In the genomic region with DNA sequence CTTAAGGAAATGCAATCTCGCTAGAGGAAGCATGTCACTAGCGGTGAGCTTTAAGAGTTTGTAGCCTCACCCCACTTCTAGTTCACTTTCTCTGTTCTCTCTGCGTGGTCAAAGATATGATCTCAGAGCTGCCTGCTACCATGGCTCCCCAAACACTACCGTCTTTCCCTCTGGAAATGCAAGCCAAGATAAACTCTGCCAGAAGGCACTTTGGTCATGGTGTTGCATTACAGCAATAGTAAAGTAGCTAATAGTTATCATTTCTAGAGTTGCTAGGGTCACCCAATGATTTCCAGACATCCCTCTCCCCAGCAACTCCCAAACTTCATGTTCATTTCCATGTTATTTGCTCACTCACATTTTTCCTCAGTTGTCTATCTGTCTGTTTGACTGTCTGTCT, we compare ENCODE assay signal across 15 mouse cellular contexts.
"Had no signal": no experiment of that assay in that cellular context is flagged by ENCODE, and none has a peak within 500 bp of the region (broad histone marks: within the 10 kb centered on the region; RNA-seq: fewer than 3 reads in every experiment).

No protein-coding gene starts in this region.

- H3K4me3 ChIP-seq: lung, embryonic 15.5 days; midbrain, embryonic 13.5 days; midbrain, embryonic 15.5 days; neural tube, embryonic 12.5 days; stomach, embryonic 15.5 days had no signal

- DNase-seq: liver, postnatal 0 days; lung, adult 2 months; lung, postnatal 14 days; lung, postnatal 4 days; right cerebral cortex, postnatal 14 days; thymus, adult 2 months; thymus, postnatal 25 days; thymus, postnatal 4 days had no signal

- H3K4me1 ChIP-seq: midbrain, embryonic 13.5 days; midbrain, embryonic 15.5 days; neural tube, embryonic 12.5 days; stomach, embryonic 15.5 days had no signal

- H3K27me3 ChIP-seq: lung, embryonic 15.5 days; midbrain, embryonic 13.5 days; midbrain, embryonic 15.5 days; neural tube, embryonic 12.5 days; stomach, embryonic 15.5 days had no signal

- ATAC-seq: liver, postnatal 0 days; lung, postnatal 0 days; midbrain, embryonic 13.5 days; midbrain, embryonic 15.5 days had no signal

- H3K27ac ChIP-seq: lung, embryonic 15.5 days; midbrain, embryonic 13.5 days; midbrain, embryonic 15.5 days; neural tube, embryonic 12.5 days; stomach, embryonic 15.5 days; stomach, postnatal 0 days had no signal

- H3K9ac ChIP-seq: liver, postnatal 0 days; lung, embryonic 15.5 days; midbrain, embryonic 13.5 days; midbrain, embryonic 15.5 days; neural tube, embryonic 12.5 days; stomach, embryonic 15.5 days had no signal

- H3K9me3 ChIP-seq: lung, embryonic 15.5 days; midbrain, embryonic 13.5 days; midbrain, embryonic 15.5 days; neural tube, embryonic 12.5 days; stomach, embryonic 15.5 days had no signal

- H3K36me3 ChIP-seq: lung, embryonic 15.5 days; midbrain, embryonic 13.5 days; midbrain, embryonic 15.5 days; neural tube, embryonic 12.5 days; stomach, embryonic 15.5 days had no signal
